In the genomic region with DNA sequence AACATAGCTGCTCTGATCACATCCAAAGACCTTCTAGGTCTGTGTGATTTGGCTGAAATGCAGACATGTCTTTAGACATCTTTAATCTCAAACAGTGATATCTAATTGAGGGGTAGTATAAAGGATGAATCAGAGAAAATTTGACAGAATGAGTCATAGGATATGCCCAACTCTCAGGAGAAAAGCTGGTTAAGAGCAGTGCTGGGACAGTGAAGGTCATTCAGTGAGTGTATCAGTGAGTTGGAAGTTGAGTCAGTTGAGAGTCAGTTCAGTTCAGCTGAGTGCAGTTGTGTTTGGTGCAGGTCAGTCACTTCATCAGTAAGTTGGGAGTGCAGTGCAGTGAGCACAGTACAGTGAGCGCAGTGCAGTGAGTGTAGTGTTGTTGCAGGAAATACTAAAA, we compare ENCODE assay signal across 12 mouse cellular contexts.
"Had no signal": no experiment of that assay in that cellular context is flagged by ENCODE, and none has a peak within 500 bp of the region (broad histone marks: within the 10 kb centered on the region; RNA-seq: fewer than 3 reads in every experiment).

No protein-coding gene starts in this region.

- DNase-seq: kidney, adult 9 months; kidney, postnatal 14 days; kidney, postnatal 4 days; layer of hippocampus, adult 9-11 months; left cerebral cortex, postnatal 4 days; liver, postnatal 0 days; lung, embryonic 14.5 days; right cerebral cortex, adult 18-20 months; right cerebral cortex, postnatal 14 days; right cerebral cortex, postnatal 4 days; thymus, adult 2 months; thymus, postnatal 25 days had no signal
